Mouse (Mus musculus): ENCODE data around the gene Gch1. TPM values are rescaled to one million over a fixed set of nuclear protein-coding genes. Genes with fewer than 3 reads are reported as not detected.

The Gch1 gene
- polyA plus RNA-seq, 1 experiment from 2014 or later: 2.2 TPM

GRCm38 (mm10) chr14:47221567-47221966 lies 32.4 kb upstream of the Gch1 start:
- ChIA-PET POLR2A (no interaction called here), CTCF (no interaction called here)
- DNase-seq (ENCODE audit: low read depth, low spot score) (no peak), ATAC-seq (no peak)
- TF ChIP-seq CTCF (IDR thresholded peaks at IDR 0.05): no peak
- in situ Hi-C loops (cut with MboI; ENCODE audit: low pct_unique_long_range_greater_than_20kb): no loop called here
- H3K27me3 ChIP-seq: no peaks in the 10 kb centered on the region

- H3K27me3 ChIP-seq: no peaks in the 10 kb centered on the region
- CTCF ChIA-PET: no interaction called here
- no peak for TF ChIP-seq CTCF (IDR thresholded peaks at IDR 0.05)
- POLR2A ChIA-PET: no interaction called here
- DNase-seq (ENCODE audit: low read depth, low spot score) (no peak), ATAC-seq (no peak)
- in situ Hi-C loops (cut with MboI; ENCODE audit: low pct_unique_long_range_greater_than_20kb): no loop called here
These were observed 31.2 kb upstream of the Gch1 start for GRCm38 (mm10) chr14:47220231-47221025.

DNA sequence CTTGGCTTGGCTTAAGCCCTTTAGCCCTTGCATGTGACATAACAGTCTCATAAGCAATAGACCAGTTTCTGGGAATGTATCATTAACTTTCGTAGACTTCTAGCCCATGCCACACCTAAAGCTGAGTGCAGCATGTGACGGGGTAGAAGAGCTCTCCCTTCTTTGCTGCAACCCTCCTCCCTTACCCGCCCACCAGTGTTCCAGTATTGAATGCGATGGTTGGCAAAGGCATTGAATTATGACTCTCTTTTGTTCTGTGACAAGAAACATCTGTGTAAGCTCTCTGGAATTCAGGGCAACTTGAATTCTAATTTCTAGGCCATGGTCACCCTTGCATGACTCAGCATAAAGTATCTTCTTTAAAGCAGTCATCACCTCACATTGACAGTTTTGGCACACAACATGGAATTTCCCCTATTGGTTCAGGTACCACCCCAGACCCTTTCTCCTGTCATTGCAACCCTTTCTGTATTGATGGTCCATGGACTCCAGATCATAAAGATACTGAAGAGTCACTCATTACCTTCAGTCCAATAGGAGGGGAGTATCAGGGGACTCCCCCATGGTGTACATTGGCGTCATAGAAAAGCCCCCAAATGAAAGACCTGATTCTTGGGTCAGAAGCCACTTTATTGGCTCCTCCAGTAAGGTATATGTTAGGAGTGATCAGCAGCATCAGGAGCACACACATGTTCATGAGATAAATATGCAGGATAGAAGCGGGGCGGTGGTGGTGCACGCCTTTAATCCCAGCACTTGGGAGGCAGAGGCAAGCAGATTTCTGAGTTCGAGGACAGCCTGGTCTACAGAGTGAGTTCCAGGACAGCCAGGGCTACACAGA lies 29.8 kb upstream of the Gch1 start:
- ChIA-PET POLR2A (no interaction called here), CTCF (no interaction called here)
- DNase-seq (ENCODE audit: low read depth, low spot score) (no peak), ATAC-seq (no peak)
- no peak for TF ChIP-seq CTCF (IDR thresholded peaks at IDR 0.05)
- in situ Hi-C loops (cut with MboI; ENCODE audit: low pct_unique_long_range_greater_than_20kb): no loop called here
- peaks cover 4% of the 10 kb centered on the region for H3K27me3 ChIP-seq

DNA sequence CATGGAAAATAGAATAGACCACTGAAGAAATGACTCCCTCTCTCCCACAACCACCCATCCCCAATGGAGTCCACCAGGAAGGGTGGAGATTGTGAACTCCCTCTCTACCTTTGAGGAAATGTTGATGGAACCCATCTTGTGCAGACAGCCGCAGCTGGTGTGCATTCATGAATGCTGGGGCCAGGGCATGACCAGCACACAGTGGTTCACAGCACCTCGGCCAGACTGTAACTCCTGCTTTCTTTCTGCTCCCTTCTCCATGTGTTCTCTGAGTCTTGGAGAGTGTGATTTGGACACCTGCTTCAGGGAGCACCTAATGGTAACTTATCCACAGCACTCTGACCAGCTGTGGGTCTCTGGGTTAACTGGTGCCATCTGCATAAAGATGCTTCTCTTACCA lies 27.3 kb upstream of the Gch1 start:
- no peak for ATAC-seq
- in situ Hi-C loops (cut with MboI; ENCODE audit: low pct_unique_long_range_greater_than_20kb): no loop called here

DNA sequence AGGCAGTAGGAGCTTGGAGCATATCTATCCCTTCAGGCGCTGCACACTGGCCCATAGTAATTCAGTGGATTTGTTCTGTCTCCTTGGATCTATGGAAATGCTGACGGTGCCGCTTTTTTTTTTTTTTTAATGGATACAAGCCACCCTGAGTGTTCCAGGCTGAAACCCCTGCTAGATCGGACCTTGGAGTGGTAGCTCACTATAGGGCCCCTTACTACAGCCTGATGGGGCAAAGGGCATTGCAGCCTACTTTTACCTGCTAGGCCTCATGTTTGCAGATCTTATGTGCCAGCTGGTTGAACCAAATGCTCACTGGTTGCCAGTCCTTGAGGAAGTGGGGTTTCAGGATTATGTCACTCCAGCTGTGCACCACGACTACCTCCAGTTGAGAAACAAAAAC lies 25.2 kb upstream of the Gch1 start:
- H3K27me3 ChIP-seq: peaks cover 4% of the 10 kb centered on the region
- in situ Hi-C loops (cut with MboI; ENCODE audit: low pct_unique_long_range_greater_than_20kb): no loop called here
- CTCF ChIA-PET: no interaction called here
- POLR2A ChIA-PET: interaction anchor here (1.5 kb wide), 1 partner anchor 10 kb away, joined by 3 read pairs; no protein-coding TSS in a partner anchor
- no peak for DNase-seq (ENCODE audit: low read depth, low spot score)
- TF ChIP-seq CTCF (IDR thresholded peaks at IDR 0.05): no peak
- no peak for ATAC-seq

More for the DNA sequence above, 27.3 kb upstream of the Gch1 start:
- H3K27me3 ChIP-seq: peaks cover 4% of the 10 kb centered on the region
- TF ChIP-seq CTCF (IDR thresholded peaks at IDR 0.05): no peak
- CTCF ChIA-PET: no interaction called here
- DNase-seq (ENCODE audit: low read depth, low spot score): no peak
- POLR2A ChIA-PET: no interaction called here

GRCm38 (mm10) chr14:47213305-47213704 lies 24.1 kb upstream of the Gch1 start:
- POLR2A ChIA-PET: interaction anchor here (1.5 kb wide), 1 partner anchor 11 kb away, joined by 3 read pairs; no protein-coding TSS in a partner anchor
- CTCF ChIA-PET: no interaction called here
- H3K27me3 ChIP-seq: peaks cover 4% of the 10 kb centered on the region
- ATAC-seq (no peak), DNase-seq (ENCODE audit: low read depth, low spot score) (no peak)
- in situ Hi-C loops (cut with MboI; ENCODE audit: low pct_unique_long_range_greater_than_20kb): no loop called here
- no peak for TF ChIP-seq CTCF (IDR thresholded peaks at IDR 0.05)

DNA sequence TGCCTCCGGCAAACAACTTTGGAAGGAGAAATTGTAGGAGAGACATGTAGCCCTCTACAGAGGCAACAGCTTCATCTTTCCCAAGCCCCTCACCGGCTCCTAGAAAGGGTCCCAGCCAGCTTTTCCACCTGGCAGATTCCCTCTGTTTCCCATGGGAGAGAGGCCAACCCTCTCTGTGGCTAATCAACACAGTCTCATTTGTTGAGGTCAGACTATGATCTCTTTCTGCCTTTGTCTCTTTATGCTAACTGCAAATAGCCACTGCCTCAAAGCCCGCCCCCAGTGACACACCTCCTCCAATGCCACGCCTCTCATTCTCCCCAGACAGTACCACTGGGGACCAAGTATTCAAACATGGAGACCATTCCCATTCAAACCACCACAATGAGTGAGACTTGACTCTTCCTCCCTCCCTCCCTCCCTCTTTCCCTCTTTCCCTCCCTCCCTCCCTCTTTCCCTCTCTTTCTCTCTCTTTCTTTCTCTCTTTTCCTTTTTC lies 20.5 kb upstream of the Gch1 start:
- no peaks in the 10 kb centered on the region for H3K27me3 ChIP-seq
- no peak for TF ChIP-seq CTCF (IDR thresholded peaks at IDR 0.05)
- POLR2A ChIA-PET: interaction anchor here (0.6 kb wide), 1 partner anchor 197 kb away, joined by 6 read pairs; no protein-coding TSS in a partner anchor
- ATAC-seq (no peak), DNase-seq (ENCODE audit: low read depth, low spot score) (no peak)
- CTCF ChIA-PET: no interaction called here
- in situ Hi-C loops (cut with MboI; ENCODE audit: low pct_unique_long_range_greater_than_20kb): no loop called here

GRCm38 (mm10) chr14:47208564-47209493 lies 19.6 kb upstream of the Gch1 start:
- ChIA-PET POLR2A (interaction anchor here (0.6 kb wide), 2 partner anchors 198 to 747 kb away, joined by 6 to 7 read pairs; no protein-coding TSS in a partner anchor), CTCF (no interaction called here)
- DNase-seq (ENCODE audit: low read depth, low spot score) (no peak), ATAC-seq (no peak)
- in situ Hi-C loops (cut with MboI; ENCODE audit: low pct_unique_long_range_greater_than_20kb): no loop called here
- no peaks in the 10 kb centered on the region for H3K27me3 ChIP-seq
- TF ChIP-seq CTCF (IDR thresholded peaks at IDR 0.05): no peak

- no peak for TF ChIP-seq CTCF (IDR thresholded peaks at IDR 0.05)
- ATAC-seq (no peak), DNase-seq (ENCODE audit: low read depth, low spot score) (no peak)
- POLR2A ChIA-PET: no interaction called here
- no peaks in the 10 kb centered on the region for H3K27me3 ChIP-seq
- CTCF ChIA-PET: no interaction called here
- in situ Hi-C loops (cut with MboI; ENCODE audit: low pct_unique_long_range_greater_than_20kb): no loop called here
These were observed 17.4 kb upstream of the Gch1 start for GRCm38 (mm10) chr14:47206601-47207000.

DNA sequence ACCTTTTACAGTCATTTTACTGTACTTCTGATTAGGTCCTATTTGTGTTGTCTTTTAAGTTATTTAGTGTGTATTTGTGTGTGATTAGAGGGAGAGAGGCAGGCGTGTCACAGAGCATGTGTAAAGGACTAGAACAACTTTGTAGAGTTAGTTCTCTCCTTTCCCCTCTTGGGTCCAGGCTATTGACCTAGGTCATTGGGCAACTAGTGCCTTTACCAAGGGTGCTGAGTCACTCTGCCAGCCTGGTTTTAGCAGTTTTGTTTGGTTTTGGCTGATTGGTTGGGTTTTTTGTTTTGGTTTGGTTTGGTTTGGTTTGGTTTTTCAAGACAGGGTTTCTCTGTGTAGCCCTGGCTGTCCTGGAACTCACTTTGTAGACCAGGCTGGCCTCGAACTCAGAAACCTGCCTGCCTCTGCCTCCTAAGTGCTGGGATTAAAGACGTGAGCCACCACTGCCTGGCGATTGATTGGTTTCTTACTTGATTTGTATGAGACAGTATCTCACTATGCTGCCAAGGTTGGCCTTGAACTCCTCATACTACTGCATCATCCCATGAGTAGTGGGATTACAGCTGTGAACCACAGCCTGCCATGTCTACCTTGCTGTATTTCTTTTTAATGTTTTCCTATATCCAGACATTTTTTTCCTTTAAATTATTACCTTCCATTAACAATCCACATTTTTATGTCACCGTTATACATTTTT lies 16.2 kb upstream of the Gch1 start:
- no peak for DNase-seq (ENCODE audit: low read depth, low spot score)
- CTCF ChIA-PET: no interaction called here
- POLR2A ChIA-PET: no interaction called here
- H3K27me3 ChIP-seq: no peaks in the 10 kb centered on the region
- no peak for ATAC-seq
- in situ Hi-C loops (cut with MboI; ENCODE audit: low pct_unique_long_range_greater_than_20kb): no loop called here
- no peak for TF ChIP-seq CTCF (IDR thresholded peaks at IDR 0.05)
